Mouse (Mus musculus): ENCODE measurements around the gene Dmd.

DNA sequence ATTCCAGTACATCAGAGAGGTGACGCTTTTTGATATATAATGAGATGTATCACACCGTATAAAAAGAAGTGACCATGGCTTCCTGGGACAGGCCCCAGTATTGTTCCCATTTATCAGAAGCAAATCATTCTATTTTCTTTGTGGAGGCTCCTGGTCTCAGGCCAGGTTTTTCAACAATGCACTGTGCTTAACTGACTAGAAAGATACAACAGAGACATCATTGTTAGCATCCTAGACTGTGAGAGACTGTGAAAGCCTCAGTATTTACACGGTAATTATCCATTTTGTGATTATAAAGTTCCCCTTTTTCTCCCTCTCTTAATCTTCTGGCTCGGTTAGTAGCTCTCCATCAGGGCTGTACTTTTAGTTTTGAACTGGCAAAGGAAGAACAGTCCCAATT, 1487.9 kb downstream of the Dmd start:
- TF ChIP-seq POLR2A (IDR thresholded peaks at IDR 0.05; ENCODE audit: borderline replicate concordance, insufficient read depth, low read length) (no peak), CTCF (IDR thresholded peaks at IDR 0.05; ENCODE audit: borderline replicate concordance, insufficient read depth, low read depth, low read length) (no peak)

Data from cerebellum, adult 2 months (tissue).